Mouse (Mus musculus): ENCODE data around the gene Cyb561a3.
A peak's percentile ranks its signal among the peaks of the same experiment; 100 is the strongest.

Gene Cyb561a3

GRCm38 (mm10) chr19:10590301-10590700 lies 13.3 kb downstream of the Cyb561a3 start:
- no peak for DNase-seq (ENCODE audit: low read depth, low spot score)

GRCm38 (mm10) chr19:10591659-10592377 lies 14.8 kb downstream of the Cyb561a3 start:
- DNase-seq (ENCODE audit: low read depth, low spot score): no peak

GRCm38 (mm10) chr19:10598188-10598587 lies 21.2 kb downstream of the Cyb561a3 start:
- no peak for DNase-seq (ENCODE audit: low read depth, low spot score)

- DNase-seq (ENCODE audit: low read depth, low spot score): no peak
Measured at GRCm38 (mm10) chr19:10599648-10600047, 22.7 kb downstream of the Cyb561a3 start.

GRCm38 (mm10) chr19:10602247-10602769 lies 25.3 kb downstream of the Cyb561a3 start:
- no peak for DNase-seq (ENCODE audit: low read depth, low spot score)

- peak; percentile 79 for DNase-seq (ENCODE audit: low read depth, low spot score)
Measured at GRCm38 (mm10) chr19:10602787-10603186, 25.8 kb downstream of the Cyb561a3 start.

DNA sequence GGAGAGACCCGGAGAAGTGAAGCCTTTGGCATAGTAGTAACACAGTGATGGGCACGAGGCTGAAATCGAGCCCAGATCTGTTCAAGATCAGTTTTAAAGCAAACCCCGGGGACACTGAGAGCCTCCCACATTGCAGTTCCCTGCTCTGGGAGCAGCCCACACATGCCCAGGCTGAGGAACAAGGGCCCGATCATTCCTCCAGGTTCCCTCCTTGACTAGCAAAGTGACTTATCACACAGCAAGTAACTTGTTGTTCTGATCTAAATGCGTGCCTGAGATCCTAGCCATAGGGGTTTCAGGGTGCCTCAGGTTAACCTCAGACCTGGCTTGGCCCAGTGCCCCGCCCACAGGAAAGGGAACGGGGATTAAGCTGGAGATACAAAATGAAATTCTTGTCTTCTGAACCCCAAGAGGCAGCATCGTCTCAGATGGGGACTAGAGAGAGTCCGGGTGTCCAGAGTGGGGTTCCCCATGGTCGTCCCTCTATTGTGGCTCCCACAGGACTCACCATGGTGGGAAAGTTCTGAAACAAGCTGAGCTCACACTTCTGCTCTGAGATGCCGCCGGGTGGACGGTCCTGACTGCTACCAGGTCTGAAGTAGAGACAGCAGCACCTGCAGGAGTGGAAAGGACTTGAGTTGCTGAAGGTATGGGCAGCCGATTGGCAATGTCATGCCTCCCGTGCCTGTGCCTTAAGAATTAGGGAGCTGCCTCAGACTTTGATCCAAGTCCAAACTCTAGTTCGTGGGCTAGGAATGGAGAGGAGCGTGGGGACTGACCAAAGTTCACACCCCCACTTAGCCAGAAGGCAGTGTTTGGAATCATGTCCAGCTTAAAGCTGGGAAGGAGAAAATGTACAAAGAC lies 26.9 kb downstream of the Cyb561a3 start:
- DNase-seq (ENCODE audit: low read depth, low spot score): no peak

DNA sequence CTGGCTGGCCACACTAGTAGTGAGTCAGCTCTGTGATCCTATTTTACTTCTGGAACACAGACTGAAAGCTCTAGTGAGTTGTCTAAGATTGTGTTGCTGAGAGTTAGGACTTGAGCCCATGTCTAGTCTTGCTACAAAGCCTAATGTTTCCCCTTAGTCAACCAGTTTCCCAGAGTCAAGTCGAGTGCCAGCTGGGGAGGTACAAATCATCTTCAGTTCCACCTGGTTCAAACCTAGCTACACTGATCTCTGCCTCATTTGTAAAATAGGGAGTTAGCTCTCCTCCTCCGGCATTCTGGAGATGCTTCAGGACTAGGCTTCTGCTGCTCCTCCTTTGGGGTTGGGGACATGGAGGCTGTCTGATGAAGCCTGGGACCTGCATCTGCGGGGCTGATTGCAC lies 27.6 kb downstream of the Cyb561a3 start:
- no peak for DNase-seq (ENCODE audit: low read depth, low spot score)

- DNase-seq (ENCODE audit: low read depth, low spot score): peak; percentile 98
Measured at GRCm38 (mm10) chr19:10605293-10605900, 28.4 kb downstream of the Cyb561a3 start, which contains the start of the genes Ddb1 and Tkfc. Ddb1 (plus strand) TSS chr19:10605327. Tkfc (minus strand) TSS chr19:10605654.

- no peak for DNase-seq (ENCODE audit: low read depth, low spot score)
Measured at GRCm38 (mm10) chr19:10605901-10606622, 29.1 kb downstream of the Cyb561a3 start.

DNA sequence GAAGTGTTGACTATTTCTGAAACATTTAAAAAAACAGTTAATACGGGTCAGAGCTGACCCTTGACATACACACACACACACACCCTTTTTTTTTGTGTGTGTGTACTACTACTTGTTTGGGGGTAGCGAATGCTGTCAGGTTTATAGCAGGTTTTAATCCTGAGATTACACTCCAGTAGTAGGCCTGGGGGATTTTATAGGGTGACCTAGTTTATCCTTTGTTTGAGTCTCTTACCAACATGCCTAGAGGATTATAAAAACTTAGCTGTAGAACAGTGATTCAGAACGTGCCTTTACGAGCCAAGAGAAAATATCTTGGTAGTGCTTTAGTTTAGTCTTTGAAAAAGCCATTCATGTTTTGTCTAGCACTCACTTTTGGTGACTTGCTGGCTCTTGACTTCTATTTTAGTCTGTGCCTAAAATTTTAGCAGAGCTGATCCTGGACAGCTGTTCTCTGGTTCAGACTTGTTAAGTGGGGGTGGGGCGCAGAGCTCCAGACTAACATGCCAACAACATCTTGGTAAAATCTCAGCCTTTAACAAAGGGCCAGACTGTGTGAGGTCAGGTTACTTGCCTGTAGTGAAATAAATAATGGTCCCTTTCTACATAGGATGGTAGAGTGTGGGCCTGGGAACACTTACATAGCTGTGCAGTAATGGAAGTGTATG lies 31.7 kb downstream of the Cyb561a3 start:
- DNase-seq (ENCODE audit: low read depth, low spot score): no peak

GRCm38 (mm10) chr19:10634106-10634871 lies 57.3 kb downstream of the Cyb561a3 start, which contains the start of gene Vwce:
Vwce (plus strand) TSS chr19:10634213.
- no peak for DNase-seq (ENCODE audit: low read depth, low spot score)

DNA sequence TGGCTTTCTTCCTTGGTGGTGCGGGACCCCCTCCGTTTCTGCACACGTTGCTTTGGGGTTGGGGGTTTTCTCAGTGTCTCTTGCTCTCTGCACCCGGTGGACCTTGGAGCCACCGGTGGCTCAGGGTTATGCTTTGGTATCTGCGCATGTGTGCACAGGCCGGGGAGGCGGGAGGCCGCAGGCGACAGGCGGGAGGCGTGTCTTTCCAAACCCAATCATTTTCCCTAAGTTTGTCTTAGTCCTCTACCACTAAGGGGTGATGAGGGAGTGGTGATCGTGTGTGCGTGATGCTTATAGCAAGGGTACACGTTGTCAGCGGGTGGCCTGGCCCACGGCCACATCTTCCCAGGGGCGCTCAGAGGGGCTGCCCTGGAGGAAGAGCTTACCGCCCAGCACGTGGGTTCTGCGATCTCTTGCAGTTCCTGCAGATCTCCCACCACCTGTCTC lies 57.9 kb downstream of the Cyb561a3 start:
- no peak for DNase-seq (ENCODE audit: low read depth, low spot score)

- DNase-seq (ENCODE audit: low read depth, low spot score): no peak
Measured at GRCm38 (mm10) chr19:10637840-10638239, 60.9 kb downstream of the Cyb561a3 start.

GRCm38 (mm10) chr19:10640080-10640479 lies 63.1 kb downstream of the Cyb561a3 start:
- no peak for DNase-seq (ENCODE audit: low read depth, low spot score)

GRCm38 (mm10) chr19:10640589-10641378 lies 63.8 kb downstream of the Cyb561a3 start:
- DNase-seq (ENCODE audit: low read depth, low spot score): no peak
